Mouse (Mus musculus): ENCODE measurements around the gene Lrrk1.

DNA sequence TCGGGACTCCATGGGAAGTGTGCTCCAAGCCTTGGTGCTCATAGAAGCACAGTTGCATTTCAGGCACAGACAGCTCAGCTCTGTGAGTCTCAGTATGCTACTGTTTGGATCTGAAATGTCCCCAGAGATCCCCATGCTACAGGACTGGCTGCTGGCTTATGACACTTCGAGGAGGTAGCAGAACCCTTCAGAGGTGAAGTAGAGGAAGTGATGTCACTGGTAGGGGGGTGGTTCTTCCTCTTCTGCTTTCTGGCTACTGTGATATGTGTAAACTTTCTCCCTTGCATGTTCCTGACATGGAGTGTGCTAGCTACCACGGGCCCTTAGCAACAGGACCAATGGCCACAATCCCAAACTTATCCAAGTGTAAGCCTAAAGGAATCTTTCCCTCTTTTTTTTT lies 162.3 kb downstream of the Lrrk1 start:
- TF ChIP-seq POLR2A (IDR thresholded peaks at IDR 0.05; ENCODE audit: insufficient read depth, low read depth, low read length): no peak
- TF ChIP-seq CTCF (IDR thresholded peaks at IDR 0.05; ENCODE audit: insufficient read depth, low read depth, low read length): no peak
